Mouse (Mus musculus) testis, adult 10 weeks (tissue): Measurements from ENCODE around the gene Adcy10. TPM values are rescaled to one million over a fixed set of nuclear protein-coding genes. Genes with fewer than 3 reads are reported as not detected.

Experiments used
- polyA plus RNA-seq: library from polyadenylated mRNA; stranded (reverse); fragments of 350-450 nt; fragmentation: Illumina TruSeq; extraction: RNeasy Lipid Tissue Mini Kit (QIAGEN cat#74804); gene quantifications from one replicate; pipeline ENCODE4 v1.2.3, GENCODE M21; 2014; ENCODE audit warnings: low read depth, low replicate concordance

Adcy10 gene
- polyA plus RNA-seq: 178 TPM

DNA sequence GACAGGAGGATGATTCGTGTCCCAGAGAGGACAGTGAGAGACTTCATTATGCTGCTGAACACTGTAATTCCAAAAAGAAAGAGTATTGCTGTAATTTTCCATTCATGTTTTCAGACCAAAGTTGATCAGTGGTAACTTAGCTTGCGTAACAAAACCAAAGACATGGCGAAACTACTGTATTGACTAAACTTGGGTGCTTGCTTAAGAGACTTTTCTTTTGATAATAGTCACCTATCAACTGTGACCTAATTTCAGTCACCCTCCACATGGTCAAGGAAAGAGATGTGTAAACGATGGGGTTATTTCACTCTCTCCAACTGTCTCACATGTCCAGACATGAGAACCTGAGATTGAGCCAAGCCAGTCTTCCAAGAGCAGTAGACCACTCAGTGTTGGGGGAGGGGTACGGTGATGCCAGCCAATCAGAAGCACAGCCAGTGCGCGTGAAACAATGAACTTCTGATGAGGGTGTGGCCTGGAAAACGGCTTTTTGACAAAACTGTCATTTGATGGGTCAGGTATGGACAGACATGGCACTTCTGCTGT, at the start of gene Adcy10:
Gene Adcy10 (plus strand): TSS at position 496 of the 546 bp plus-strand sequence.

DNA sequence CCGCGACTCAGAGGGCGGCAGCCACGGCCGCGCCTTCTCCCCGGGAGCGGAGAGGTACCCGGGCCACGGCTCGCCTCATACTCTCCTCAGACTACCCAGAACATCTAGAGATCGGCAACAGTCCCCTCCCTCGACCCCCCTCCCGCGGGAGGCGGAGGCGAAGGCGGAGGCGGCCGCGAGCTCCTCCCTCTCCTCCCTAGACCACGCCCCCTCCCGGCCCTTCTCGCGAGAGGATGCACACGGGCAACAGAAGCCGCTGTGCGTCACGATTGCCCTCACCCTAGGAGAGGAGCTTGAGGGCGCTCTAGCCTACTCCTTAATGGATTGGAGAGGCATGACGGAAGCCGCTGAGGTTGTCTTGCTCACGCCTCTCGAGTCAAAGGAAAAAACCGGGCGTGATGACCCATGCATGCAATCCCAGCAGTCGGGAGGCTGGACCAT, 24.6 kb upstream of the Adcy10 start, which contains the start of the genes Dcaf6 and Mpc2:
Gene Dcaf6 (minus strand): TSS at position 116 of the 441 bp plus-strand sequence.
Gene Mpc2 (plus strand): TSS at position 278 of the 441 bp plus-strand sequence.

Other genes with a start within 250 kb of the Adcy10 start
- gene Tiprl, start 248.2 kb upstream of the Adcy10 start, polyA plus RNA-seq: 257 TPM
- 0.36 TPM for gene Gpr161, start 189.4 kb upstream of the Adcy10 start, polyA plus RNA-seq
- 442 TPM for gene Dcaf6, start 24.7 kb upstream of the Adcy10 start, polyA plus RNA-seq
- 1,032 TPM for gene Mpc2, start 24.5 kb upstream of the Adcy10 start, polyA plus RNA-seq
- gene Mpzl1, start 149.4 kb downstream of the Adcy10 start, polyA plus RNA-seq: 36.5 TPM
- gene Rcsd1, start 224.6 kb downstream of the Adcy10 start, polyA plus RNA-seq: 1.0 TPM